Mouse (Mus musculus) adrenal gland, postnatal 25 days (tissue): Measurements from ENCODE around the gene Robo2. TPM values are rescaled to one million over a fixed set of nuclear protein-coding genes. Genes with fewer than 3 reads are reported as not detected.

Source experiments
- DNase-seq: peaks from one replicate; pipeline ENCODE4 v3.0.0; 2021; ENCODE audit warnings: mixed read lengths
- long read RNA-seq: library from polyadenylated mRNA; stranded (forward); transcript quantifications from one replicate; pipeline ENCODE4 v2.0.0, GENCODE M21; 2021
- total RNA-seq: library from RNA; stranded (reverse); gene quantifications from 2 replicates; pipeline ENCODE4 v1.2.3, GENCODE M21; 2021

Robo2 gene
- 4.3 and 7.1 TPM in 2 replicates for total RNA-seq
- long read RNA-seq = 0 reads

GRCm38 (mm10) chr16:74411481-74412251, at the start of gene Robo2:
Robo2 (minus strand) TSS chr16:74411825.
- DNase-seq = peak; percentile 33

GRCm38 (mm10) chr16:74458138-74458537, 46.5 kb upstream of the Robo2 start:
- DNase-seq = no peak

- DNase-seq = no peak
These were observed 46.1 kb upstream of the Robo2 start for GRCm38 (mm10) chr16:74457736-74458135.

GRCm38 (mm10) chr16:74456808-74457470, 45.3 kb upstream of the Robo2 start:
- no peak for DNase-seq

GRCm38 (mm10) chr16:74455179-74455578, 43.6 kb upstream of the Robo2 start:
- no peak for DNase-seq

GRCm38 (mm10) chr16:74448025-74448424, 36.4 kb upstream of the Robo2 start:
- DNase-seq = no peak

GRCm38 (mm10) chr16:74427071-74427470, 15.4 kb upstream of the Robo2 start:
- DNase-seq = no peak

- no peak for DNase-seq
These were observed 8.7 kb upstream of the Robo2 start for GRCm38 (mm10) chr16:74420324-74420723.

- DNase-seq = no peak
These were observed 1.1 kb upstream of the Robo2 start for GRCm38 (mm10) chr16:74412471-74413291.

GRCm38 (mm10) chr16:74411021-74411420, 604 bp downstream of the Robo2 start:
- DNase-seq = no peak

- DNase-seq = no peak
These were observed 1.5 kb downstream of the Robo2 start for GRCm38 (mm10) chr16:74410125-74410524.

GRCm38 (mm10) chr16:74409548-74409947, 2.1 kb downstream of the Robo2 start:
- no peak for DNase-seq

- DNase-seq = no peak
These were observed 3.1 kb downstream of the Robo2 start for GRCm38 (mm10) chr16:74408566-74408965.

- no peak for DNase-seq
These were observed 14.3 kb downstream of the Robo2 start for GRCm38 (mm10) chr16:74397291-74397690.

GRCm38 (mm10) chr16:74395678-74396077, 15.9 kb downstream of the Robo2 start:
- DNase-seq = no peak

- no peak for DNase-seq
These were observed 32.2 kb downstream of the Robo2 start for GRCm38 (mm10) chr16:74379458-74379857.

GRCm38 (mm10) chr16:74375342-74375940, 36.2 kb downstream of the Robo2 start:
- no peak for DNase-seq

GRCm38 (mm10) chr16:74374540-74374939, 37.1 kb downstream of the Robo2 start:
- no peak for DNase-seq

GRCm38 (mm10) chr16:74373407-74373806, 38.2 kb downstream of the Robo2 start:
- no peak for DNase-seq

- DNase-seq = no peak
These were observed 38.7 kb downstream of the Robo2 start for GRCm38 (mm10) chr16:74372876-74373275.

- no peak for DNase-seq
These were observed 63.2 kb downstream of the Robo2 start for GRCm38 (mm10) chr16:74348437-74348836.

- no peak for DNase-seq
These were observed 72.5 kb downstream of the Robo2 start for GRCm38 (mm10) chr16:74338969-74339630.
